Mouse (Mus musculus) liver, postnatal 0 days (tissue): ENCODE measurements around the gene Dcakd.

ENCODE experiments used
- CTCF ChIP-seq: sonication (generic); IDR thresholded peaks from 2 replicates; pipeline ENCODE4 v1.5.1; 2016; ENCODE audit warnings: antibody characterized with exemption, low read depth
- EP300 ChIP-seq: IDR thresholded peaks from 2 replicates; pipeline ENCODE4 v1.6.1; 2016; ENCODE audit warnings: antibody characterized with exemption, low read depth, mild to moderate bottlenecking

GRCm38 (mm10) chr11:102994952-102995351, 33.2 kb downstream of the Dcakd start:
- TF ChIP-seq CTCF: no peak
- no peak for TF ChIP-seq EP300
